Mouse (Mus musculus) mouse embryonic stem cell (cell line): ENCODE measurements around the gene Tmem128.

Experiments used
- in situ Hi-C, 2 experiments: fragments of 300-500 bp; cut with MboI; formaldehyde crosslinking; loops; 1 replicate in 1 of 2; 3 replicates in 1 of 2; pipeline ENCODE4 v1.14.3; 2019 to 2020; ENCODE audit warnings: low sequenced_read_pairs in 2 of 2, low pct_unique_long_range_greater_than_20kb in 1 of 2, mixed read lengths in 1 of 2; ENCODE audit not compliant: unreplicated experiment in 1 of 2

Gene Tmem128

GRCm38 (mm10) chr5:38275771-38276170 is 15.8 kb downstream of the Tmem128 start, which contains the start of gene Otop1:
Gene Otop1, plus strand, starts transcription at chr5:38275972.
- in situ Hi-C loops: no loop called here

- in situ Hi-C loops: no loop called here
These were observed 16.5 kb downstream of the Tmem128 start for GRCm38 (mm10) chr5:38276451-38276850.

GRCm38 (mm10) chr5:38277098-38277866 is 17.3 kb downstream of the Tmem128 start:
- in situ Hi-C loops: no loop called here

- in situ Hi-C loops: no loop called here
These were observed 18.1 kb downstream of the Tmem128 start for GRCm38 (mm10) chr5:38277936-38278600.

GRCm38 (mm10) chr5:38280075-38280474 is 20.1 kb downstream of the Tmem128 start:
- in situ Hi-C loops: no loop called here

GRCm38 (mm10) chr5:38285724-38286123 is 25.7 kb downstream of the Tmem128 start:
- in situ Hi-C loops: no loop called here

- in situ Hi-C loops: no loop called here
These were observed 28.5 kb downstream of the Tmem128 start for GRCm38 (mm10) chr5:38288476-38288875.

- in situ Hi-C loops: loop anchor here (10.0 to 25.0 kb wide), 4 partner anchors 210 to 460 kb away; partner anchors contain the start of gene Slc2a9 (in 1 of the 2)
These were observed 41.9 kb downstream of the Tmem128 start for GRCm38 (mm10) chr5:38301761-38302411.

GRCm38 (mm10) chr5:38302651-38303050 is 42.7 kb downstream of the Tmem128 start:
- in situ Hi-C loops: loop anchor here (10.0 to 25.0 kb wide), 4 partner anchors 210 to 460 kb away; partner anchors contain the start of gene Slc2a9 (in 1 of the 2)

- in situ Hi-C loops: loop anchor here (10.0 to 25.0 kb wide), 4 partner anchors 207 to 457 kb away; partner anchors contain the start of gene Slc2a9 (in 1 of the 2)
These were observed 45.3 kb downstream of the Tmem128 start for GRCm38 (mm10) chr5:38305241-38305640.

GRCm38 (mm10) chr5:38307255-38308101 is 47.5 kb downstream of the Tmem128 start:
- in situ Hi-C loops: loop anchor here (10.0 to 25.0 kb wide), 4 partner anchors 205 to 455 kb away; partner anchors contain the start of gene Slc2a9 (in 1 of the 2)

- in situ Hi-C loops: loop anchor here (10.0 to 25.0 kb wide), 4 partner anchors 203 to 453 kb away; partner anchors contain the start of gene Slc2a9 (in 1 of the 2)
These were observed 48.9 kb downstream of the Tmem128 start for GRCm38 (mm10) chr5:38308873-38309272.

GRCm38 (mm10) chr5:38309795-38310194 is 49.8 kb downstream of the Tmem128 start:
- in situ Hi-C loops: loop anchor here (10.0 to 25.0 kb wide), 4 partner anchors 203 to 453 kb away; partner anchors contain the start of gene Slc2a9 (in 1 of the 2)
